Mouse (Mus musculus): ENCODE measurements around the gene Vmn2r46. TPM values are rescaled to one million over a fixed set of nuclear protein-coding genes. Genes with fewer than 3 reads are reported as not detected.

Gene Vmn2r46
- polyA plus RNA-seq (2014; fragmentation: Illumina TruSeq; extraction: RNeasy Lipid Tissue Mini Kit (QIAGEN cat#74804); ENCODE audit: low read depth, low replicate concordance) = not detected

GRCm38 (mm10) chr7:9770471-9770870, at the start of gene Vmn2r46:
Gene Vmn2r46, minus strand, starts transcription at chr7:9770571.

Other genes starting within 250 kb of the Vmn2r46 start
- gene Vmn2r47, start 70.8 kb upstream of the Vmn2r46 start, polyA plus RNA-seq (2014; fragmentation: Illumina TruSeq; extraction: RNeasy Lipid Tissue Mini Kit (QIAGEN cat#74804); ENCODE audit: low read depth, low replicate concordance) = not detected
- not detected for gene Vmn2r48, start 183.0 kb upstream of the Vmn2r46 start, polyA plus RNA-seq (2014; fragmentation: Illumina TruSeq; extraction: RNeasy Lipid Tissue Mini Kit (QIAGEN cat#74804); ENCODE audit: low read depth, low replicate concordance)
- not detected for gene Vmn2r49, start 221.7 kb upstream of the Vmn2r46 start, polyA plus RNA-seq (2014; fragmentation: Illumina TruSeq; extraction: RNeasy Lipid Tissue Mini Kit (QIAGEN cat#74804); ENCODE audit: low read depth, low replicate concordance)

All from kidney, adult 10 weeks (tissue).